Mouse (Mus musculus) stomach, postnatal 0 days (tissue): ENCODE results near the gene Grin2a. TPM values are rescaled to one million over a fixed set of nuclear protein-coding genes. Genes with fewer than 3 reads are reported as not detected.

ENCODE experiments used
- ATAC-seq: fragments of 200-750 bp; cut with Nextera tagmentation; 2 replicates; pipeline ENCODE4 v1.8.0; 2017; ENCODE audit not compliant: low FRiP score, low TSS enrichment
- DNase-seq: peaks from one replicate; pipeline ENCODE4 v3.0.0-alpha.2; 2016; ENCODE audit warnings: low spot score
- H3K27ac ChIP-seq: fragments of 300-500 bp; sonication (generic); replicated peaks from 2 replicates; pipeline ENCODE4 v1.5.1; 2014; ENCODE audit warnings: mild to moderate bottlenecking, control low read depth
- H3K27me3 ChIP-seq: fragments of 300-500 bp; sonication (generic); 2 replicates; pipeline ENCODE4 v1.6.1; 2014; ENCODE audit warnings: low read length; ENCODE audit not compliant: control insufficient read depth, insufficient read depth
- H3K36me3 ChIP-seq: fragments of 300-500 bp; sonication (generic); 2 replicates; pipeline ENCODE4 v1.6.1; 2014; ENCODE audit warnings: low read length, mixed read lengths; ENCODE audit not compliant: control insufficient read depth, insufficient read depth
- H3K4me1 ChIP-seq: fragments of 300-500 bp; sonication (generic); replicated peaks from 2 replicates; pipeline ENCODE4 v1.6.1; 2014; ENCODE audit warnings: antibody characterized with exemption; ENCODE audit not compliant: control insufficient read depth, insufficient read depth
- H3K4me2 ChIP-seq: fragments of 300-500 bp; sonication (generic); replicated peaks from 2 replicates; pipeline ENCODE4 v1.6.1; 2014; ENCODE audit warnings: low read depth, mild to moderate bottlenecking, control low read depth, moderate library complexity
- H3K4me3 ChIP-seq: fragments of 300-500 bp; sonication (generic); 2 replicates; pipeline ENCODE4 v1.5.1; 2014; ENCODE audit warnings: low read depth, low read length, control low read depth
- H3K9ac ChIP-seq: fragments of 300-500 bp; sonication (generic); 2 replicates; pipeline ENCODE4 v1.6.1; 2014; ENCODE audit warnings: mild to moderate bottlenecking, low read length, control low read depth, mixed read lengths
- H3K9me3 ChIP-seq: fragments of 300-500 bp; sonication (generic); 2 replicates; pipeline ENCODE4 v1.6.1; 2016; ENCODE audit warnings: low read length; ENCODE audit not compliant: control insufficient read depth
- CTCF ChIP-seq: IDR thresholded peaks from 2 replicates; pipeline ENCODE4 v1.5.1; 2016; ENCODE audit warnings: antibody characterized with exemption, low read depth, mild to moderate bottlenecking, moderate library complexity
- EP300 ChIP-seq: optimal IDR thresholded peaks from 2 replicates; pipeline ENCODE3; 2016; ENCODE audit warnings: antibody characterized with exemption
- WGBS: fragments of 180-500 bp; shearing (Covaris S2); extraction: QIAGEN DNeasy Blood & Tissue Kit; methylation state at CpG from one replicate; pipeline ENCODE4 v1.1.7; 2014; 5-methylcytosine and 5-hydroxymethylcytosine counted together
- polyA plus RNA-seq: library from polyadenylated mRNA; unstranded; fragments of >200 nt; fragmentation: Nextera tagmentation; extraction: Ambion mirVana; gene quantifications from 2 replicates; pipeline ENCODE4 v1.2.1, GENCODE M21; 2015

Grin2a gene
- polyA plus RNA-seq, 1 experiment from 2014 or later: not detected

- H3K36me3 ChIP-seq: no peaks in the 10 kb centered on the region
- no peaks in the 10 kb centered on the region for H3K27me3 ChIP-seq
- no peak for ATAC-seq
- no peak overlapping the region for H3K4me2 ChIP-seq
- no peak for DNase-seq
- WGBS: 96% methylated on average over 1 of the region's 1 CpGs
- no peak overlapping the region for H3K27ac ChIP-seq
- no peak overlapping the region for H3K4me3 ChIP-seq
- H3K4me1 ChIP-seq: no peaks in the 10 kb centered on the region
- no peak overlapping the region for H3K9ac ChIP-seq
- TF ChIP-seq CTCF (no peak), EP300 (no peak)
- no peaks in the 10 kb centered on the region for H3K9me3 ChIP-seq
These were observed 32.9 kb downstream of the Grin2a start for GRCm38 (mm10) chr16:9962482-9962881.

GRCm38 (mm10) chr16:9959340-9959739 is 36.0 kb downstream of the Grin2a start:
- no peaks in the 10 kb centered on the region for H3K27me3 ChIP-seq
- 48% methylated on average over 1 of the region's 1 CpGs for WGBS
- H3K9me3 ChIP-seq: no peaks in the 10 kb centered on the region
- H3K9ac ChIP-seq: no peak overlapping the region
- TF ChIP-seq EP300 (no peak), CTCF (no peak)
- H3K36me3 ChIP-seq: no peaks in the 10 kb centered on the region
- H3K4me1 ChIP-seq: no peaks in the 10 kb centered on the region
- no peak for DNase-seq
- H3K27ac ChIP-seq: no peak overlapping the region
- no peak overlapping the region for H3K4me2 ChIP-seq
- ATAC-seq: no peak
- no peak overlapping the region for H3K4me3 ChIP-seq

- DNase-seq: no peak
- H3K36me3 ChIP-seq: no peaks in the 10 kb centered on the region
- no peaks in the 10 kb centered on the region for H3K27me3 ChIP-seq
- H3K4me3 ChIP-seq: no peak overlapping the region
- ATAC-seq: no peak
- no peaks in the 10 kb centered on the region for H3K9me3 ChIP-seq
- H3K4me1 ChIP-seq: no peaks in the 10 kb centered on the region
- 35% methylated on average over 5 of the region's 5 CpGs for WGBS
- H3K4me2 ChIP-seq: no peak overlapping the region
- TF ChIP-seq CTCF (no peak), EP300 (no peak)
- no peak overlapping the region for H3K27ac ChIP-seq
- no peak overlapping the region for H3K9ac ChIP-seq
These were observed 41.1 kb downstream of the Grin2a start for GRCm38 (mm10) chr16:9954266-9954665.

GRCm38 (mm10) chr16:9953396-9953831 is 41.9 kb downstream of the Grin2a start:
- no peak for TF ChIP-seq EP300
- no peak for TF ChIP-seq CTCF
- DNase-seq (no peak), ATAC-seq (no peak)
- Histone ChIP-seq H3K36me3 (no peaks in the 10 kb centered on the region), H3K4me1 (no peaks in the 10 kb centered on the region), H3K27me3 (no peaks in the 10 kb centered on the region), H3K27ac (no peak overlapping the region), H3K9ac (no peak overlapping the region), H3K4me3 (no peak overlapping the region), H3K4me2 (no peak overlapping the region), H3K9me3 (no peaks in the 10 kb centered on the region)
- WGBS: 75% methylated on average over 5 of the region's 5 CpGs

GRCm38 (mm10) chr16:9949250-9949649 is 46.1 kb downstream of the Grin2a start:
- DNase-seq (peak; percentile 6), ATAC-seq (no peak)
- H3K4me1 ChIP-seq: no peaks in the 10 kb centered on the region
- no peak for TF ChIP-seq EP300
- no peak for TF ChIP-seq CTCF
- no peak overlapping the region for H3K4me3 ChIP-seq
- 47% methylated on average over 3 of the region's 3 CpGs for WGBS
- H3K9me3 ChIP-seq: no peaks in the 10 kb centered on the region
- H3K4me2 ChIP-seq: no peak overlapping the region
- no peaks in the 10 kb centered on the region for H3K27me3 ChIP-seq
- H3K9ac ChIP-seq: no peak overlapping the region
- H3K36me3 ChIP-seq: no peaks in the 10 kb centered on the region
- H3K27ac ChIP-seq: no peak overlapping the region

- H3K27ac ChIP-seq: no peak overlapping the region
- no peak overlapping the region for H3K4me3 ChIP-seq
- H3K4me2 ChIP-seq: no peak overlapping the region
- WGBS: 79% methylated on average over 3 of the region's 3 CpGs
- no peak overlapping the region for H3K9ac ChIP-seq
- no peaks in the 10 kb centered on the region for H3K4me1 ChIP-seq
- H3K36me3 ChIP-seq: no peaks in the 10 kb centered on the region
- TF ChIP-seq EP300 (no peak), CTCF (no peak)
- no peak for ATAC-seq
- no peaks in the 10 kb centered on the region for H3K9me3 ChIP-seq
- H3K27me3 ChIP-seq: no peaks in the 10 kb centered on the region
- no peak for DNase-seq
These were observed 47.9 kb downstream of the Grin2a start for GRCm38 (mm10) chr16:9947430-9947829.
